Mouse (Mus musculus) erythroblast, embryonic 14.5 days (primary cell): Measurements from ENCODE around the gene Abca5. TPM values are rescaled to one million over a fixed set of nuclear protein-coding genes. Genes with fewer than 3 reads are reported as not detected.
"Not testable (repeated sequence)": the region's sequence is repeated elsewhere in the genome, so short reads cannot be mapped to it uniquely, and the experiment has no call there.

ENCODE experiments used
- H3K27me3 ChIP-seq: 2 replicates; pipeline ENCODE4 v1.6.1; 2012; ENCODE audit warnings: inconsistent platforms; ENCODE audit not compliant: control insufficient read depth
- H3K36me3 ChIP-seq: 2 replicates; pipeline ENCODE4 v1.6.1; 2012; ENCODE audit warnings: mild to moderate bottlenecking, inconsistent platforms; ENCODE audit not compliant: control insufficient read depth
- H3K4me1 ChIP-seq: 2 replicates; pipeline ENCODE4 v1.6.1; 2012; ENCODE audit warnings: inconsistent platforms; ENCODE audit not compliant: control insufficient read depth
- H3K4me3 ChIP-seq: replicated peaks from 2 replicates; pipeline ENCODE3; 2012; ENCODE audit warnings: moderate library complexity, mild to moderate bottlenecking, inconsistent platforms
- H3K9me3 ChIP-seq: 2 replicates; pipeline ENCODE4 v1.6.1; 2012; ENCODE audit warnings: low read length, inconsistent platforms, mixed read lengths; ENCODE audit not compliant: control insufficient read depth
- GATA1 ChIP-seq: IDR thresholded peaks from 2 replicates; pipeline ENCODE4 v1.6.1; 2012; ENCODE audit warnings: low read length, inconsistent platforms, mixed read lengths
- TAL1 ChIP-seq: IDR thresholded peaks from 3 replicates; pipeline ENCODE4 v1.6.1; 2012; ENCODE audit warnings: low read length, inconsistent platforms, mixed read lengths
- polyA plus RNA-seq: library from polyadenylated mRNA; stranded (reverse); fragments of >175 nt; gene quantifications from 2 replicates; pipeline ENCODE4 v1.2.3, GENCODE M21; 2012

Abca5 gene
- polyA plus RNA-seq, 1 experiment, result not detected

DNA sequence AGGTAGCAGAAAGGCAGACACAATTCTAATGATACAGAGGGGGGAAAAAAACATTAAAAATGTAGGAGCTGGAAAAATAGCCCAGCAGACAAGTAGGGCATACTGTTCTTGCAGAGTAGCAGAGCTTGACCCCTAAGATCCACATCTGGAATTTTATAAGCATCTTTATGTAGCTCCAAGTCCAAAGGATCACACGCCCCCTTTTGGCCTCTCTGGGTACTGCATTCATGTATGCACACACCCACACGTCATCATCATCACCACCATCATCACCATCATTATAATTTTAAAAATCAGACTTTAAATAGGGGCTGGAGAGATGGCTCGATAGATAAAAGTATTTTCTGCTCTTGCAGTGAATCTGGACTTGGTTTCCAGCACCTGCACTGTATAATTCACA is 29.4 kb upstream of the Abca5 start:
- Histone ChIP-seq H3K36me3 (no peaks in the 10 kb centered on the region), H3K27me3 (no peaks in the 10 kb centered on the region), H3K4me3 (no peak overlapping the region), H3K4me1 (no peaks in the 10 kb centered on the region), H3K9me3 (no peaks in the 10 kb centered on the region)
- TF ChIP-seq GATA1, result no peak

DNA sequence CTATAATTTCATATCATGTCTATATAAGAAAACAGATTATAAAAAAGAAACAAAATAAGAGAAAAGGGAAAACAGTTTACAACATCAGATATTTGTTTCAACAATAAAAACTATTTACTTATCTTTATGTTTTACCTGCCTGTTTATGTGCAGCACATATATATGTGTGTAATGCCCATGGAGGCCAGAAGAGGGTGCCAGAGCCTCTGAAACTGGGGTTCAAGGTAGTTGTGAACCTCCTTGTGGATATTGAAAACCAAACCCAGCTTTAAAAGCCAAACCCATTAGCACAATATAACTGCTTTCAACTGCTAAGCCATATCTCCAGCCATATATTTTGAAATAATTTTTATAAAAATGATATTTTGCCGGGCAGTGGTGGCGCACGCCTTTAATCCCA is 27.5 kb upstream of the Abca5 start:
- H3K4me3 ChIP-seq, result no peak overlapping the region
- H3K36me3 ChIP-seq, result no peaks in the 10 kb centered on the region
- H3K9me3 ChIP-seq, result no peaks in the 10 kb centered on the region
- TF ChIP-seq GATA1 (no peak), TAL1 (no peak)
- no peaks in the 10 kb centered on the region for H3K27me3 ChIP-seq
- no peaks in the 10 kb centered on the region for H3K4me1 ChIP-seq

GRCm38 (mm10) chr11:110357756-110358551 is 20.4 kb upstream of the Abca5 start:
- no peak for TF ChIP-seq TAL1
- TF ChIP-seq GATA1, result no peak
- Histone ChIP-seq H3K4me3 (no peak overlapping the region), H3K9me3 (no peaks in the 10 kb centered on the region), H3K27me3 (no peaks in the 10 kb centered on the region), H3K36me3 (no peaks in the 10 kb centered on the region), H3K4me1 (no peaks in the 10 kb centered on the region)

- not testable (repeated sequence) for H3K27me3 ChIP-seq, H3K4me3 ChIP-seq, H3K9me3 ChIP-seq, H3K36me3 ChIP-seq, H3K4me1 ChIP-seq
Observed at GRCm38 (mm10) chr11:110355131-110355530, 17.6 kb upstream of the Abca5 start.

DNA sequence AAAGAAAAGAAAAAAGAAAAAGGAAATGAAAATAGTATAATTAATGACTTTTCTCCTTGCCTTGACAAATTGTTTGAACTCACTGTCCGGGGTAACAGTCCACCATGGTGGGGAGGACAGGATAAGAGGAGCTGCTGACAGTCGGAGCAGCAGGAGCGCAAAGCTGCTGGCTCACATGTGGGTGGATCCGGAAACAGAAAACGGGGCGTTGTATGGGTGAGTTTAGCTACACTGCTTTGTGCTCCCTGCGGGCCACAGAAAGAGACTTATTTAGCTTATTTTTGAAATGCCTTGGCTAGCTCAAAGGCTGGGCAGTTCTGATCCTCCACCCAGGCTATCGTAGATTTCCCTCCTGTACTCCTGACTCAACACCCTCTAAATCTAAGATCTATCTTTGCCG is 16.7 kb upstream of the Abca5 start:
- H3K4me3 ChIP-seq, result no peak overlapping the region

GRCm38 (mm10) chr11:110348170-110348569 is 10.7 kb upstream of the Abca5 start:
- H3K36me3 ChIP-seq, result no peaks in the 10 kb centered on the region
- no peaks in the 10 kb centered on the region for H3K27me3 ChIP-seq
- no peaks in the 10 kb centered on the region for H3K9me3 ChIP-seq
- no peaks in the 10 kb centered on the region for H3K4me1 ChIP-seq
- H3K4me3 ChIP-seq, result no peak overlapping the region
- TF ChIP-seq TAL1 (no peak), GATA1 (no peak)

More for the DNA sequence above, 16.7 kb upstream of the Abca5 start:
- H3K27me3 ChIP-seq, result no peaks in the 10 kb centered on the region
- TF ChIP-seq TAL1, result no peak
- TF ChIP-seq GATA1, result no peak
- H3K36me3 ChIP-seq, result no peaks in the 10 kb centered on the region
- no peaks in the 10 kb centered on the region for H3K4me1 ChIP-seq
- no peaks in the 10 kb centered on the region for H3K9me3 ChIP-seq

- Histone ChIP-seq H3K27me3 (no peaks in the 10 kb centered on the region), H3K9me3 (no peaks in the 10 kb centered on the region), H3K36me3 (no peaks in the 10 kb centered on the region), H3K4me3 (no peak overlapping the region), H3K4me1 (no peaks in the 10 kb centered on the region)
- no peak for TF ChIP-seq GATA1
- no peak for TF ChIP-seq TAL1
Observed at GRCm38 (mm10) chr11:110347768-110348167, 10.3 kb upstream of the Abca5 start.

- H3K4me1 ChIP-seq, result peaks cover 17% of the 10 kb centered on the region
- H3K27me3 ChIP-seq, result peaks cover 36% of the 10 kb centered on the region
- no peaks in the 10 kb centered on the region for H3K9me3 ChIP-seq
- TF ChIP-seq GATA1, result no peak
- TF ChIP-seq TAL1, result no peak
- peak overlapping the region; percentile 78 for H3K4me3 ChIP-seq
- no peaks in the 10 kb centered on the region for H3K36me3 ChIP-seq
Observed at GRCm38 (mm10) chr11:110336814-110337288, 665 bp downstream of the Abca5 start.

- Histone ChIP-seq H3K4me1 (no peaks in the 10 kb centered on the region), H3K36me3 (no peaks in the 10 kb centered on the region), H3K27me3 (peaks cover 5% of the 10 kb centered on the region), H3K4me3 (no peak overlapping the region), H3K9me3 (no peaks in the 10 kb centered on the region)
- TF ChIP-seq GATA1 (no peak), TAL1 (no peak)
Observed at GRCm38 (mm10) chr11:110330093-110330492, 7.4 kb downstream of the Abca5 start.

GRCm38 (mm10) chr11:110322266-110322665 is 15.2 kb downstream of the Abca5 start:
- Histone ChIP-seq H3K4me1 (no peaks in the 10 kb centered on the region), H3K36me3 (no peaks in the 10 kb centered on the region), H3K4me3 (no peak overlapping the region), H3K27me3 (no peaks in the 10 kb centered on the region), H3K9me3 (no peaks in the 10 kb centered on the region)
- TF ChIP-seq GATA1 (no peak), TAL1 (no peak)
